Mouse (Mus musculus) adrenal gland, postnatal 4 days (tissue): ENCODE results near the gene Cir1. TPM values are rescaled to one million over a fixed set of nuclear protein-coding genes. Genes with fewer than 3 reads are reported as not detected.

Source experiments
- total RNA-seq, 2 experiments: library from RNA; stranded (reverse); gene quantifications; 2 replicates each; pipeline ENCODE4 v1.2.3; 2021

The Cir1 gene
- total RNA-seq, 2 experiments from 2014 or later: 25.3 to 28.8 TPM

Other genes with a start within 250 kb of the Cir1 start
- gene Ola1, start 93.8 kb downstream of the Cir1 start, total RNA-seq: 10 to 100 TPM; 54.5 to 56.9 TPM
- gene Sp9, start 40.8 kb downstream of the Cir1 start, total RNA-seq: under 1 TPM in 1 of 2 experiments, not detected in 1; 0.20 TPM
- 10 to 100 TPM; 15.1 to 22.8 TPM for gene Scrn3, start 100 bp downstream of the Cir1 start, total RNA-seq
- 1 to 10 TPM; 8.1 to 9.2 TPM for gene Gpr155, start 73.9 kb upstream of the Cir1 start, total RNA-seq
- 10 to 100 TPM; 20.4 to 22.1 TPM for gene Wipf1, start 217.0 kb upstream of the Cir1 start, total RNA-seq